Mouse (Mus musculus) urinary bladder, postnatal 4 days (tissue): ENCODE data around the gene Atp2a3.

Experiments
- DNase-seq, 2 experiments: peaks; one replicate each; pipeline ENCODE4 v3.0.0; 2021 to 2022; ENCODE audit warnings: low spot score in 2 of 2

Gene Atp2a3

DNA sequence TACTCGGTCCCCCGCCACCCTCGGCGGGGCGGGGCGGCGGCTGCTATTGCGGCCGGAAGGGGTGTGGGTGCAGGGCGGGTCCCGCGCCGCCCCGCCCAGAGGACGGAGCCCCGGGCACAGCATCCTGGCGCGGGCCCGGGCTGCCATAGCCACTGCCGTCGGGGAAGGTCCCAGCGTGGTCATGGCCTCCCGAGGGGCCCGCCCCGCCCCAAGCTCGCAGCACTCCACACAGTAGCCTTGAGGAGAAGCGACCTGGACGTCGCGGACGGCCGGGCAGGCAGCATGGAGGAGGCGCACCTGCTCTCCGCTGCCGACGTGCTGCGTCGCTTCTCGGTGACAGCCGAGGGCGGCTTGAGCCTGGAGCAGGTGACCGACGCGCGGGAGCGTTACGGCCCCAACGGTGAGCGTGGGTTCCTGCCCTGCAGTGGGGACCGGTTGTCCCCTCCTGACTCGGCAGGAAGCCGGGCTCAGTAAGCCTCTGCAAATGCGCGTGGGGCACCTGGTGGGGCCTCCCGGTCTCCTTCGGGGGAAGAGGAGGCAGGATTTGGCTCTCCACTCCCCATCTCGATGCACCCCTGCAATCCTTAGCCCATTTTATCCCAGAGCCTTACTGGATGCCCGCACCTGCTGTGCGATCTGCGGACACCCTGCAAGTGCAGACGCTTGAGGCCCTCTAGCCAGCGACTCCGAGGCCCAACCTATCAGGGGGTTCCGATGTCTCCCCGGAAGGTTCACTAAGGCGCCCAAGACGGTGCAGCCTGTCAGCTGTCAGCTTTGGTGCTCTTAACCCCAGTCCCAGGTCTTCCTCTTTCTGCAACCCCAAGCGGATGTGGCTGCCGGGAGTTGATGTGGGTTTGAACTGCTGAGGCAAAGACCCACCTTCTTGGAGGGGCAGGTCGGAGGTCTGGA, at the start of gene Atp2a3:
Gene Atp2a3 (plus strand): TSS at position 98 of the 909 bp plus-strand sequence.
- no peak for DNase-seq

DNA sequence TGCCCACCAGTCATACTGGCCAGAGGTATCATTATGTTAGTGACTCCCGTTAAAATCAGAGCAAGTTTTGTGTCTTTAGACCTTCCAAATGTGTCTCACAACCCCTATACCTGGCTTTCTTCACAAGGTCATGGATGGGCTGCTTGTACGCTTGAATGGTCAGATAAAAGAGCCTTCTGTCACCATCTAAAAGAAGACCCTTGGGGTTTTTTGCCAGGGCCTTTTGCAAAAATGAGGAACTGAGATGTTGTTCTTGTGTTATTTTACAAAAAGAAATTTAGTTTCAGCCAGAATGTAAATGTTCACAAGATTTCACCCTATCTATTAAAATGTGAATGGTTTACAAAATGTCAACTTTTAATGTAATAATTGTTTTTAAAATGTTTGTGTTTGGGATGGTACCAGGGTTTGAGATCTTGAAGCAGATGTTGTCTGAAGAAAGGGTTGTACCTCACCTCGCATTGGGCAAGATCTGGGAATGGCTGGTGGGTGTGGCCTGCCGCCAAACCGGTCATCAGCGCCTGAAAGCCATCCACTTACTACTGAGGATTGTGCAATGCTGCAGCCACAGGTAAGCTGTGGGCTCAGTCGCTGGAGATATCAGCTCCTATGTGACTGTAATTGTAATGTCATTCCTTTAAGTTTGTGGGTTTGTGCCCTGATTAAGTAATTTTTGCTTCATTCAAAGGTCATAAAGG, 43.5 kb upstream of the Atp2a3 start:
- no peak for DNase-seq

- no peak for DNase-seq
Observed at GRCm38 (mm10) chr11:72923116-72923515, 37.9 kb upstream of the Atp2a3 start.

- no peak for DNase-seq
Observed at GRCm38 (mm10) chr11:72924458-72924857, 36.5 kb upstream of the Atp2a3 start.

DNA sequence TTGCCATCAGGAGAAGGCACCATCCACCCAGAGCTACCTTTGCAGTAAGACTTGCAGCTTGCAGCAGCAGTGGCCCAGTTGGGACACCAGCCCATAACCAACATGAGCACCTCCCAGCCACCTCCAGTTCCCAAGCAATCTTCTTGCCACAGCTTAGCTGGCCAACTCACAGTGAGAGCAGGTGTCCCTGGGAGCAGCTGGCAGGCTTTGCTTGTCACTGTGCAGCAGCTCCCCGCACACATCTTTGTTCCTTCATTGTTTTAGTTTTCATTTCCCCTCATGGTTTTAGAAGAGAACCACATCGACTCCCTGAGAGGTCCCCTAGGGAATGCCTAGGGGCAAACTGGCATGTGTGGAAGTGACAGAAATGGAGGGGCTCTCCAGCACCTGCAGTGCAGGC, 35.9 kb upstream of the Atp2a3 start:
- no peak for DNase-seq

GRCm38 (mm10) chr11:72926226-72926890, 34.6 kb upstream of the Atp2a3 start:
- peak; percentile 51 to 71 for DNase-seq

GRCm38 (mm10) chr11:72928516-72928915, 32.5 kb upstream of the Atp2a3 start:
- no peak for DNase-seq

DNA sequence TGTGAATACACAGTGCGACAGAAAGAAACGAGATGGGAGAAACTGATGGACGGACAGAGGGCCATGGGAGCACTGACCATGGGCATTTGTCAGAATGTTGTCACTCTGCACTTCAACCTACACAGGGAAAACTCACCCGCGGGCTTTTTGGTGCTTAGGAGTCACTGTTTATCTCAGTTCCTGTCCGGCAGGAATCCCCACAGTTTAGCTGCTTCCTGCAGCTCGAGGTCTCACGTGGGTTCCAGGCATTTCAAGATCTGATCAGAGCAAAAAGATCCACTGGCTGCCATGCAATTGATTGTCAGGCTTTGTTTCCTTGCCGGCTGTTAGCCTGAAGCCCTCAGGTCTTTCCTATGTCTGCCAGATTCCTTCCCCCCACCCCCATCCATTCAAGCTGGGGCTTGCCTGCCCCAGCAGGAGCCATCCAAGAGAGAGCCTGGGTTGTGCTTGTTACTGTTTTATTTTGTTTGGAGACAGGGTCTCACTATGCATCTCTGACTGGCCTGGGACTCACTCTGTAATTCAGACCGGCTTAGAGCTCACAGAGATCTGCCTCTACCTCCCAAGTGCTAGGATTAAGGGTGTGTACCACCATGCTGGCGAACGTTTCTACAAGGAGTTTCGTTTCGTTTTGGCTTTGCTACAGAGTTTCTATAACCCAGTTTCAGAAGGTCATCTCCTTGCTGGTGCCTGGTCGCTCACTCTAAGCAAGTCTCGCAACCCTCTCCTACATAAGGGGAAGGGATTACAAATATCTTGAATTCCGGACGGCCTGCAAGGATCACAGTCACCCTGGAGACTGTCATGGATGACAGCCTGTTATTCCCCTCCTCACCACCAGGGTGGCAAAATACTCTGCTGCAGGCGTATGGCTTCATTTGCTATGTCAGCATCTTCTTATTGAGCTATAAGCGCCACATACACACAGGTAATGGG, 20.5 kb upstream of the Atp2a3 start:
- DNase-seq, result no peak

DNA sequence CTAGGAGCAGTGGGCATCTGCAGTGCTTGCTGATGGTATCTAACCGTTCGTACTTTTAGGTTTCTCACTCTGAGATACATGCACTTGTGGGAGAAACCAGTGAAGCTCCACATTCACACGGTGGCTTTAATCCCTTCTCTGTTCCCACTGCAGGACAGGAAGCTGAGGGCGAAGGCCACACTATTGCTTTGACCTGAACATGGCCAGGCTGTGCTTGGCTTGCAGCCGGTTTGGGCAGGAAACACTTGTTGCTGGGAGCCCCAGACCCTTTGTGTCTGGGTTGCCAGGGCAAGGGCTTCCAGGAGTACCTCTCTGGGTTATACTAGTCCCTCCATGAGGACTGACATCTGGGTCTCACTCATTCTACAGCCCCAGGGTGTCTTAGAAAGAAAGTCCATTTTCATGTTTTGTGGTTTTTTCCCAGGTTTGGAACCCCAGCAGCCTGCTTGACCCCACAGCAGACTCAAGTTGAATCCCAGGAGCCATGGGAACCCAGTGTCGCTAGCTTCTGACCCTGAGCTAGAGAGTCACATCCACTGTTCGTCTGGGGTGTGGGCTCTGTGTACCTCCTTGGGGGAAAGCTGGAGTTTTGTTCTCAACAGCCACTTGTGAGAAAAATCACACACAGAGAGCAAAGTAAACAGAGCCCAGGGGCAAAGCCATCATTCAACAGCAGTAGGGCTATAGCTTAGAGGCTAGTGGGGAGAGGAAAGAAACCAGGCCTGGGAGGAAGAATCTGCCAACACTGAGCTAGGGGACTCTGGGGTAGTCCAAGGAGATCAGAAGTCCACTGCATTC, 15.8 kb upstream of the Atp2a3 start:
- no peak for DNase-seq

- DNase-seq, result no peak
Observed at GRCm38 (mm10) chr11:72945875-72946559, 15.0 kb upstream of the Atp2a3 start.

DNA sequence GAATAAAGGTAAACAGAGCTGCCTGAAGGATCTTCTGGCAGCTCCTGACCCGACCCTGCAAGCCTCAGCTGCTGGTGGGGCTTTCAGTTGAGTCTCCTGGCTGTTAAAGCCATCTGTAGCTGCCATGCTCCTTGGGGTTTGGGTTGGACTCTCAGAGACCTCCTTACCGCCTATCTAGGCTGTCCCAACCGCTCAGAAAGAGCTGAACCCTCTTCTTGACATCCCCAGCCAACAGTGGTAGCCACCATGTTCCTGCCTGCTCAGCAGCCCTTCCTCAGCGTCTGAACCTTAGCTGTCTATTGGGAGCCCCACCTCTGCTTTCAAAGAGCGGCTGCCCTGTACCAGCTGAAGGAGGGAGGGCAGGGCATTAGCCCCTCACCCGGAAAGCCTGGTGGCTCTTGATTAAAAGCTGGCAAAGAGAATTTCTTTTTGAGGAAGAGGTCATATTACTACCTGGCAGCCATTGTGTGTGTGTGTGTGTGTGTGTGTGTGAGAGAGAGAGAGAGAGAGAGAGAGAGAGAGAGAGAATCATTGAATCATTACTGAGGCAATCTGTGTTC, 14.3 kb upstream of the Atp2a3 start:
- DNase-seq, result no peak

DNA sequence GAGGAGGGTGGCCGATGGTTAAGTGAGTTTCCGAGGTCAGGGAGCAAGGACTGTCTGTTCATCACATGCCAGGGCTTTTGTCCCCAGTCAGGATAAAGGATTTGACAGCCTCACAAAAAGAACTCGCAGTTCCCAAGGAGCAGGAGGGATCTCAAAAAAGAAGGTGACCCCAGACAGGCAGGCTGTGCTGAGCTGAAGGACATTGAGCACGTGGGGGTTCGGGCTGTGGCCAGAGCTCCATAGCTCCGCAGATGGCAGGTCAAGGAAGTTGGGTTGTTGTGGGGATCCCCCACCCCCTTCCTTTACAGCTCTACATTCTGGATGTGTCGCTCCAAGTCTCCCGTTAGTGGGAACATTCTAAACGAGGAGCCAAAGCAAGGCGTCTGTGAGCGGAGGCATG, 13.1 kb upstream of the Atp2a3 start:
- no peak for DNase-seq

GRCm38 (mm10) chr11:72948254-72948653, 12.7 kb upstream of the Atp2a3 start:
- DNase-seq, result no peak

DNA sequence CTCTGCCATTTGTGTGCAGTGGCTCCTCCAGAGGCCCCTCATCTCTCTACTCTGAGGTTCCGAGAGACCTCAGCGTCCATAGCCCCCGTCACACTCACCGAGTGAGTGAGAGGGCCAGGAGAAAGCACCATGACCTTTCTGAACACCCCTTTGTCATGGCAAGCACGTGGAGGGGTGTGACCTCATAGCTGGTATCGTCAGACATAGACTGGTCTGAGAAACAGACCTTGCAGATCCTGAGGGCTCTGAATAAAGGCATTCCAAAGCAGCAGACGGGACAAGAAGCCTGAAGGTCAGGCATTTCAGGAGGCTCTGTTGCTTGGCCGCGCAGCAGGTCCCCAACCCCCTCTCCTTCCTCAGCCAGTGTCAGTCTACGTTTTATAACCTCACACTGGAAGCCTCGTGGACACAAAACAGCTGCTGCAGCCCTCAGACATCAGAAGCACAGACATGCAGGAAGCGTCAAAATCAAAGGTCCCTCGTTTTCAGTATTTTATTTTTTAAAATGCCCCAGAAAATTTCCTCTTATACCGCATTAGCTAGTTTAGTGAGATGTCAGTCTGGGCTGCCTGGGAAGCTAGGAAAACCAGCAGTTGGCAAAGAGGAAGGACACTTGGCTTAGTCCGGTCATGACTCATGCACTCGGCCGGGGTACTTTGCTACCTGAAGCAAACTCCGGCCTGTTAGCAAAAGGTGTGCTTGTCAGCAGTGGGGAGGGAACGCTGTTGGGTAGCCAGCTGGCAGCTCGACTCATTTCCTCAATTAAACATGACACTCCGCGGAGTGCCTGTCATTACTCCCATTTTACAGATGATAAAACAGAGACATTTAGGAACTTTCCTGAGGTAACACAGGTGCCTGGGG, 9.6 kb upstream of the Atp2a3 start:
- no peak for DNase-seq

- no peak for DNase-seq
Observed at GRCm38 (mm10) chr11:72952226-72952625, 8.7 kb upstream of the Atp2a3 start.

GRCm38 (mm10) chr11:72952697-72953096, 8.3 kb upstream of the Atp2a3 start:
- no peak for DNase-seq

DNA sequence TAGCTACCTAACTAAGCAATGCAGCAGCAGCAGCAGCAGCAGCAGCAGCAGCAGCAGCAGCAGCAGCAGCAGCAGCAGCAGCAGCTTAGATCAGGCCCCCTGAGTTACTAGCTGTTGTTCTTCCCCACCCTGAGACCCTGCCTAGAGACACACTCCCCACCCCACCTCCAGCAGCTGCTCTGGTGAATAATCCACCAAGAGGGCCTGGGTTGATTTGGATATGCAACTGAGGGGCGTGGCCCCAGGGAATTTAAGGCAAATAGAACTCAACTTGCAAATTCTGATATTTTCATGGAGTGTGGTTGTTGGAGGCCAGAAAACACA, 7.9 kb upstream of the Atp2a3 start:
- DNase-seq, result no peak

DNA sequence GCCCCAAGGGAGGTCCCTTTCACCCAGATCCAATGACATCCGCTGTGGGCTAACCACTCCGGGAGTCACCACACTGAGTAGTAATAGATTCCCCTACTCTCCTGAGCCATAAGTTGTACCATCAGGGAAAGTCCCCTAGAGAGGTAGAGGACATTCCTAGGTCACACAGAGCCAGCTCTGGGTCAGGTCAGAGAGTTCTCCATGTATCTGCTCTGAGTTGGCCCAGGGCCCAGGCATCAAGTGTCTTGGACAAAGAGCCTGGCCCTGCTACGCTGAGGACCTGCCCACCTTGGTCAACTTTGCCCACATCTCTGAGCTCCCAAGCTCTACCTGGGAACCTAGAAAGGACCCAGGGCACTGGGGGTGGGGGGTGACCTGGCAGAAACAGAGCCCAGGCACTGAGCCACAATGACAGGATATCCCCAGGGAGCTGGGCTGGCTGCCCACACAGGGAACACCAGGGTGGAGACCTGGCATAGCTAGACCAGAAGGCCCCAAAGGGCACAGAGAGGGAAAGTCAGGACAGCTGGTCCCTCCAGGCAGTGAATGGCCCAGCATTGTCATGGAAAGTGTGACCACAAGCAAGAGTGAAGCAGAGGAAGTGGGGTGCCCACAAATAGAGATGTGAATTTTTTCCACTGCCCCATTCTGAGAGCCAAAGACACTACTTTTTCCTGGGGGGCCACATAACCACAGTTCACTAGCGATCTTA, 7.4 kb upstream of the Atp2a3 start:
- DNase-seq, result no peak
